Mouse (Mus musculus): ENCODE data around the gene Fam234b.

The Fam234b gene

DNA sequence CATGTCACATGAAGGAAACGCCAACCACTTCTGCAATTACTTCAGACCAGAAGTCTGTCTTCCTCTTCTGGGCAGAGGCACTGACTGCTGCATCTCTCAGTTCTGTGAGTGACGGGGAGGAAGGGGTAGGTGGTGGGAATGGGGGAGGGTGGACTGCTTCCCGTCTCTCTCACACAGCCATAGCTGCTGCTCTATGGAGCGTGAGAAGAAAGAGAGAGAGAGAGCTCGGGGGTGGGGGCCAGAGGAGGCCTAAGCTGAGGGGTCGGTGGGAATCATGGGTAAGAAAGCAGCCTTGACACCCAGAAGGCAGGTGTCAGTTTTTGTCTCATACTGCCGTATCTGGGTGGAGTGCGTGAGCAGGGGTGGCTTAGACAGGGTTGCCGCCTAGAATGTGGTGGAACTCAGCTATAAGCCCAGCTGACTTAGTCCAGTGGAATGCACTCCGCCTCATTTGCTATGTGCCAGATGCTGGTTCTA lies 30.7 kb downstream of the Fam234b start:
- DNase-seq (ENCODE audit: low read depth, low spot score) = no peak

DNA sequence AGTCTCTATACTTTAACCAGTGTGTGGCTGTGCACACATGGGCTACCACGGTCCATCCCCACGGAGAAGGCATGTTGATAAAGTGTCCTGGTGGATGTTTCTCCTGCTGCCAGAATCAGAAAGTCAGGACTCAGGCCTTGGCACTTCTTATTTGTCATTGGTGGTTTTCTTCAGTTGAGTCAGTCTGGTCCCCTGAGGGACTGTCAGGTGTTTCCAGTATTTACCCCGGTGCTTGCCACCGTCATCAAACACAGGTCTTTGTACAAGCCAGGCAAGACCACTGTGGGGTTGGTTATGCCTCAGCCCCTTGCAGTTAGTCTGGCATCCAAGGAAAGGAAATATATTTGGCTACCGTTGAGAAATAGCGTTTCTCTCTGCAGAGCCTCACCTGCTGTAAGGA lies 32.8 kb downstream of the Fam234b start:
- no peak for DNase-seq (ENCODE audit: low read depth, low spot score)

DNA sequence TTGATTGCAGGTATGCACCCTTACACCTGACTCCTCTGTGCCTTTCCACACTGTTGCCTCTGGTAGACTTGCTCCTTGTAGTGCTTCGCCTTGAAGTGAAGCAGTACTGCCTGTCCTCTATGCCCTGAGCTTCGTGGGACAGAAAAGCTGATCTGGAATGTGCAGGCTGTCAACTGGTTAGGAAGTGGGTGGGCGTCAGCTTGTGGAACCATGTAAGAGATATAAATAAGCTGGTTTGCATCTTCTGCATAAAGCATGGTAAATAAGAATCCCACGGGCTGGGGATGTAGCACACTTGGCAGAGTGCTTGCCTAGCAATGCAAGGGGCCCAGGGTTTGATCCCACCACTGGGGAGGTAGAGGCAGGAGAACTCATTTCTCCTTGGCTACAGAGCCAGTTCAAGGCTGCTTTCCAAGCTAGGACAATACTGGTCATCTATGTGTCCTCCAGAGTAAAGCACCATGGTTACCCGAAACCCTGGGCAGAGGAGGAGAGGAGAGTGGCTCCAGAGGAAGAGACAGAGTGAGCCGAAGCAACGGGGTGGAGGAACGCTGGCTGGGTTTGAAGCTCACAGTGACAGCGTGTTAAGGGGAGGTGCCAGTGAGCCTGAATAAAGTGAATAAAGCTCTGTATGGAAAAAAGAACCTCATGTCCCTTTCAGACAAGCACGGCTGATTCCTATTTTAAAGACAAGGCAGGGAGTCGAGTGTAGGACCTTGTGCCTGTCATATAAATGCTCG lies 34.8 kb downstream of the Fam234b start:
- DNase-seq (ENCODE audit: low read depth, low spot score) = no peak

DNA sequence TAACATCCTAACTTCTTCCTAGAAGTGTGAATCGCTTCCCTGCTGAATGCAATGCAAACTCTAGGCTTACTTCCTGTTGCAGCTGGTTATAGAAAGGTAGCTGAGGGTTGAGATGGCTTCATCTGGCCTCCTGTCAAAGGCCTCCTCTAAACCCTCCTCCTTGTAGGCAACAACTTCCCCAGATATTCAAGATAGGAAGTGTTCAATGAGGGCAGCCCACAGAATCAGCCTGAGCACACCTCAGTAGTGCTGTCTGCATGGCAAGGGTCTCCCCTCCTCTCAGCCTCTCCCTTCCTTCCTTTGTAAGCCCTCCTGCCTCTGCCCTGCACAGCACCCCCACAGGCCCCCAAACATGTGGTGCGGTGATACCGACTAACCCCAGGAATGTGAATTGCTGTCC lies 38.0 kb downstream of the Fam234b start:
- peak; percentile 58 for DNase-seq (ENCODE audit: low read depth, low spot score)

DNA sequence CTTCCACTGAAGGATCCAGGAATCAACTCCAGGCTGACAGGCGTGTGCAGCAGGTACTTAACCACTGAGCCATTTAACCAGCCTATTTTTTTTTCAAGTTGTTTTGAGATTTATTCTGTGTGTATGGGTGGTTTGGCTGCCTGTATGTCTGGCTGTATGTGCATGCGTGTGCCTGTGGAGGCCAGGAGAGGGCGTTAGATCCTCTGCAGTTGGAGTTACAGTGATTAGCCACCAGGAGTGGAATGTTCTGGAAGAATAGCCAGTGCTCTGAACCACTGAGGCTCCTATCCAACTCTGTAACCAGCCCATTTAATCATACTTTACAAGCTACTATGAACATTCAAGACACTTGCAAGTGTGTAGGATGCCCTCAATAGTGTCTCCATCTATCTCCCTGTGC lies 38.8 kb downstream of the Fam234b start:
- DNase-seq (ENCODE audit: low read depth, low spot score) = peak; percentile 66

DNA sequence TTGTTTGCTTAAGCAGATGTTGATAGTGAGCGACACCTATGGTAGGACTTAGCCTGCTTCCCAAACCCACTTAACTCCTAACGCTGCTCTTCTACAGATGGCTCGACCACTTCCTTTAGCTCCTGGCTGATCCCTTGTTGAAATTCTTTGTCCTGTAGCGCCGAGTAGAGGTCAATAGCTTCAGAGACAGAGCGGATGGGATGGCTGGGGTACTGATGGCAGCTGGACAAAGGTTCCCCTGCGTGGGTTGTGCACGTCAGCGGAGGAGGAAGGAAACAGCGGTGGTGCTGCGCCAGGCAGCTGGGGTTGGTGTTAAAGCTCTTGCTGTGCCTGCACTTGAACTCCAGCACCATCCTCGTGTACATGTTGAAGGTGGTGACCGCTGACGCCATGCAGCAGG lies 39.5 kb downstream of the Fam234b start:
- peak; percentile 42 for DNase-seq (ENCODE audit: low read depth, low spot score)

DNA sequence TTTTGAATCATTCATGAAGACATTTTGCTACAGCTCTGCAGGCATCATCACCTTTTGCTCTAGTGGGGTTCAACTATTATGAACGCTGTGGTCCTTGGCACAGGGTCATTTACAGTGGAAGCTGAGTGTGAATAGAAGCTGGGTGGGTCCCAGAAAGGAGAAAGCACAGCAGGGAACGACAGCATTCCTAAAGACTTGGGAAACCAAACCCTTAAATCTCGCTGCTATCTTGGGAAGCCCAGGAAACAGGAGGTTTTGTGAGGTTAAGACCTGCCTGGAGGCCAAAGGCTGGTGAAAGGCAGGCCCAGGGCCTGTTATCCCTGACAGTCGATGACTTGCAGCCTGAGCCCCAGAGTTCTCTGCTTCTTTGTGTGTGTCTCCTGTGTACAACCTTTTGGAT lies 40.4 kb downstream of the Fam234b start:
- DNase-seq (ENCODE audit: low read depth, low spot score) = peak; percentile 70

DNA sequence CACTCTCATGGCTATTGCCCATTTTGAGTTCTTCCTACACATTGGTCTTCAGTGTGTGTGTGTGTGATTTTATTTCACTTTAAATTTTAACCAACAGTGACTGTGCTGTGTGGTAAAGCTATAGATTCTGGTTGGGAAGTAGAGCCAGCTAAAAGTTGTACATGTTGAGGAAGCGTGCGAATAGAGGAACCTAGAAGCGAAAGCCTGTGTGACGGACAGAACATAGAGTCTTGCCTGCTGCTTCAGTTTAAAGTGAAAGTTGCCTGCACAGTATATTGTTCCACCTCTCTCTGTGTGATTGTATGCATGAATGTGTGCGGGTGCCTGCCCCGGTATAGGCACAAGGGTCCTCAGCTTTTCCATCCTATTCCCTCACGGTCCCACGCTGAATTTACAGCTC lies 42.6 kb downstream of the Fam234b start:
- no peak for DNase-seq (ENCODE audit: low read depth, low spot score)

DNA sequence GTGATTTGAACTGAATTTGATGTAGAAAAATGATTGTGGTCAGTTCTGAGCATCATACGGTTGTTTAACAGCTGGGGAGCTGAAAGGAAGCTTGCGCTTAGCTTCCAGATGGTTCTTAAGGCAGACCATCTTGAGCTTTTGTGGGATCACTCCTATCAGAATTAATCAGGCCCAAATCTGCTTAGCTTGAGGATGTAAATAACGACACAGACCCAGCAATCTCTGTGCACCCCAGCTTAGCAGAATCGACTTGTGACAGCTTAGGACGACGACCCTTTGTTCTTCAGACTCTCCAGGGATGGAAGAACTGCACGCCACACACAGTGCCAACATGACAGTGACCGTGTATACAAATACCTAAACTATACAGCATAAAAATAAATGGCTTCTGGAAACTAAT lies 47.8 kb downstream of the Fam234b start:
- no peak for DNase-seq (ENCODE audit: low read depth, low spot score)

DNA sequence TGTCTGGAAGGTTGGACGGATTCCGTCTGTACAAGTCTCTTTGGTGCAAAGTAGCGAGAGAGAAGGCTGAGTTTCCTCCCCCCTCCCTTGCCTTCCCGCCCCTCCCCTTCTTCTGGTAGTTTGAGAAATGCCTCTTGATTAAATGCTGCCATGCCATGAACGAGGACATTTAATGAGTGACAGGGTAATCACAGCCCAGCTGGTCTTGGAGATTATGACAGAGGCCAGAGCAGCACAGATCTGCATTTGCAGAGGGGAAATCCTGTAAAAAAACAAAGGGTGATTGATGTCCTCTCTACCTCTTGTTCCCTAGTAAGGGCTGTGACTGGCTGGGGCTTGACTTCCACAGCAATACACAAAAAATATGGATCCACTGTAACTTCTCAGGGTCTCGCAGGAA lies 50.1 kb downstream of the Fam234b start:
- DNase-seq (ENCODE audit: low read depth, low spot score) = no peak

DNA sequence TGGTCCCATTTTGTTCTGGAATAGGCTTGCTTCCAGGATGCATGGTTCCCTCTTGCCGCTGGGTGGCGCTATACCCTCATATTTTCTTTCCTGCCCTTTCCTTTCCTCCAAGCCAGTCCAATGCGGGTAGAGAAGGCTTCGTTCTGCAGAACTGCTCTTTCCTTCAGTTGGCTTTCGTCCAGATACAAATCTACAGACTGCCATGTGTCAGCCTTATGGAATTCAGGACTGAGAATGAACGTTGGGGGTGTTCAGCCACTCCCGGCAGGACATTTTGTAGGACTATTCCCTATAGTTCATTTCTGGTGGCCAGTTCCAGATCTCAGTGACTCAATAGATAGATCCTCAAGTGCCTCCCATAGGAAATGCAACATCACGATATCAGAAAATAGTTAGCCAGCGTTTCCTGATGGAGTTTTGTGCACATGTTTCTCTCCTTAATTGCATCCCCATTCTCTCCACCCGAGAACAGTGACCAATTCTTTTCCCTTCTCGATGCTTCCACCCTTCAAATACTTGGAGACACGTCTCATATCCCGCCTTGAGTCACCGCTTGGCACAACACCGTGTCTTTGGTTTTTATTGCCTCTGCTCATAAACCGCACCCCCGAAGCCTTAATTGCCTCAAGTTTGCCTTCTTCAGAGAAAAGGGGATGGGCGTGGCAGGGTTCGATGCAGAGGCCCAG lies 52.2 kb downstream of the Fam234b start:
- peak; percentile 74 for DNase-seq (ENCODE audit: low read depth, low spot score)

DNA sequence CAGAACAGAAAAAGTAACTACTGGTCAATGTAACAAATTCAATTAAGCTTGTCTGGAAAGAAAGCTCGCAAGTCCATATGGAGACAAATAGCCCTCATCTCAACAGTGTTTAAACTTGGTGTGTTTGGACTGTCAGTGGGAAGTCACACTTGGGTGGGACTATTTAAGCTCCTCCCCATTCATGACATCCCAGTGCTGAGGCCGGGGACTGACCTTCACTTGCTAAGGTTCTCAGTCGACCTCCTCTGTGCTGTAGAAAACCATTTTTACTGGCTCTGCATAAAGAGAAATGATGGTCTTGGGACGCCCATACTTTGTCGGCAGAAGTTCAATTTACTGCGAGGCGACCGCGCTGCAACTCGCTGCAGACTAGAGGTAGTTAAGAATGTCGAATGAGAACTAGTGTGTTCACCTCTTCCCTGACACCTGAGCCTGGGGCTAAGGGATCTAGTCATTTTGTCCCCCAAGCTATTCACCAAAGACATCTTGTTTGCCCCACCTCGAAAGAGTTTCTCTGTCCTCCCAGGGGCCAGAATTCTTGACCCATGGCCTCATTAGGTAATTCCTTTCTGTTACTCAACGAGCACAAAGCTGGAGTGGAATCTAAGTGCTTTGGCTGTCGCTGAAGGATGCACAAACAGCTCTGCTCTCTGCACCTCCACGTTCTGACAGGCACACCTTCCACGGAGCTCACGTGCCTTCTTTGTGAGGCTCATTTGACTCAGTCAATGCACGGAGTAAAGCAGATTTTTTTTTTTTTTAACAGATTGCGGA lies 53.3 kb downstream of the Fam234b start:
- peak; percentile 50 for DNase-seq (ENCODE audit: low read depth, low spot score)

DNA sequence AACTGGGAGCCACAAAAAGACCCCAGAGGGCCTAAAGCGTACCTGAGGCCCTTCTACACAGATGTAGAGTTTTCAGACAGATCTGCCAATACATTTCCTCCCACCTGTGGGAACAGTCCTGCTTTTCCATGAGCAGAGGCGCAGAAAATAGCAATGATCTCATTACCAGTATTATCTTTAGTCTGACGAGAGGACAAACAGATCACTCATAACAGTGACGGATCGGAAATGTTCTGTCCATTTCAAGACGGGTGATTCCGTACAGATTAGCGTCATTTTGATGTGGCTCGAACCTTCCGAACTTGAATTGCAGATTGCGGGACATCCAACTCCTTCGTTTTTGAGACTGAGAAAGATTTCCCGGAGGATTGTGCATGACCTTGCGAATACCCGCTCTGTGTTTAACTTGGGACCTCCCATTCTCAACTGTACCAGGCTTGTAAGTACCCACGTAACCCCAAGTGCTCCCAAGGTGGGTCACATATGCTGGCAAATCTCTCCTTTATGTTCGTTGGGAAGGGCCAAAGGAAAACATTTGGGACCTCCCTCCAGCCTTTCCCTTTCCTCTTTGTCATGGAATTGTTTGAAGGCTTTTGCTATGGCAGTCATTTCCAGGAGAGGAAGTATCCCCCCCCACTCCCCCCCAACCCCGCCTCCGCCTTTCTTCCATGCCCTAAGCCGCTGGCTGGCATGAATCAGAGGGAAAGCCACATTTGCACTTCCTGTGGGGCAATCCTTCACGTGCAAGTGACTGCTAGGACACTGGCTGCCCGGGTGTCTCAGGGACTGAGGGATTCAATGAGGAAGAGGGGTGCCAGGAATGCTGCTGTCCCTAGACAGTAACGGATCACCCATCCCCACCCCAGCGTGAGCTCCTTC lies 54.3 kb downstream of the Fam234b start:
- DNase-seq (ENCODE audit: low read depth, low spot score) = peak; percentile 86

DNA sequence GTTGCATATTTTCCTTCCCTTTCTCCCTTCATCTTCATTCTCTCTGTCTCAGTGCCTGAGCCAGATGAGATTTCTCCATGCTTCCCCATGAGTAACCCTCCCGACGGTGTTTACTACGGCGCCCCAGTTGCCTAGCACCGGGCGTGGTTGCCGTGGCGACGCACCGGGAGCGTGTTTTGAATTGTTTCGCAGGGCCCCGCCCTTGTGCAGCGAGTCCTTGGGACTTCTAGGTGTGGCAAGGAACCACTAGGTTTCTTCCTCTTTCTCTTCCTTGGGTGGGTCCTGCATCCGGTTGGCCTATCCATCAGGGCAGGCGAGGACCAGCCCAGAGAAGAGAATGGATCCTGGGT lies 54.9 kb downstream of the Fam234b start:
- DNase-seq (ENCODE audit: low read depth, low spot score) = peak; percentile 98

DNA sequence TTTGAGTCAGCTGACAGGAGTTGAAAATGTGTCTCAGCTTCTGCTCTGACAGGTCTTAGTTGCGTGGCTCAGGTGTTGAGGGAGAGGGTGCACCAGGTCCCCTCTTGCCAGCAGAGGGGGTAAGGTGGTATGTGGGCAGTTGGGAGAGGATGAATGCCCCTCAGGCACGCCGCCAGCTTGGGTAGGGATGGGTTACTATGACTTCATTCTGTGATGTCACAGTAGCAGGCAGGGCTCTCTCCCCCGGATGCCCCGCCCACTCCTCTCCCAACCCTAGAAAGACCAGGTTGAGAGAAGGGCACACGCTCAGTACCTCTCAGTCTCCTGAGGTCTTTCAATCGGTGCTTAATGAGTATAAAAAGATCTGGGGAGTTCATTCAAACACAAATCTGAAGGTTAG lies 56.4 kb downstream of the Fam234b start, which contains the start of gene Gsg1:
Gsg1 (minus strand) TSS at position 199 of the 400 bp plus-strand sequence.
- peak; percentile 77 for DNase-seq (ENCODE audit: low read depth, low spot score)

DNA sequence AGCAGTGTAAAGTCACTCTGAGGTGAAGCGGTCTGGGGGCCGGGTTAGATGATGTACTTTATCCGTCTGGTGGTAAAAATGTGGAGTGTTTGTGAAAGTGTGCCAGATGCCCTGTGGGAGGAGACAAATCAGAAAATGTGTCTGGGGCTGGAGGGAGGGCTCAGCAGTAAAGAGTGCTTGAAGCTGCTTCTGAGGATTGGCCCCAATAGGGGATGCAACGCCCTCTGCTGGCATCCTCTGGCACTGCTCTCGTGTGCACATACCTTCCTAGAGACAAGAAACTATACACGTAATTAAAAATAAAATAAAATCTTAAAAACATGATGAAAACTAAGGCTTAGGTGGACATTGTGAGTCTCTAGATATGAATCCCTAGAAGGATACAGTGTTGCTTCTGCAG lies 62.7 kb downstream of the Fam234b start:
- peak; percentile 86 for DNase-seq (ENCODE audit: low read depth, low spot score)

DNA sequence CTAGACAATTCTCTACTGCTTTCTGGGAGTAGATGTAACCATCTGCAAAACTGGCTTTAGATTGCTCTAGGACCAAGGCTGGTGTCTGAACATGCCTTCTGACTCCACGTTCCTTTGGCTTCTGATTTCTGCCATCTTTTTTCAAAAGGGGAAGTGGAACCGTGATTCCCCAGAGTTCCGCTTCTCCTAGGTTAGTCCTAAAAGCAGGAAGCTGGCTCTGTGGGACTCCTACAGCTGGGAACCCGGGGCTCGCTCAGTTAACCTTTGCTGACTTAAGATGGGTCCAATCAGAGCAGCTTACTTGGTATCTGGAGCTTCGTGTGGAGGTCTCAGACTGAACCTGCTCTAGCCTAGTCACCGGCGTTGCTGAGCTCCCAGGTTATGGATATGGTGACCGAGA lies 63.3 kb downstream of the Fam234b start:
- DNase-seq (ENCODE audit: low read depth, low spot score) = peak; percentile 52

DNA sequence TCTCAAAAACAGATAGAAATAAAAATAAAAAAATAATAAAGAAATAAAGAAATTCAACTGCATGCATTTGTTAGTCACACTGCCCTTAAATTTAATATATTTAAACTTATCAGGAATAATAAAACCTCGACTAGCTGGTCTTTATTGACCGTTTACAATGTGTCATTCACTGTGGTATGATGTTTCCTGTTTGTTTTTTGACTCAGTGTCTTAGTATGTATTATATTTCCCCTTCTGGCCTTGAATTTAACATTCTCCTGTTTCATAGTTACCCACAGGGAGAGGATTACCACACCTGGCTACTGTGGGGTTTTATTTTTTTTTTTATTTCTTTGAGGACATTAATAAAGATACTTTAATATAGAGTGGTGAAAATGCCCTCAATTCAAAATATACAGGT lies 64.8 kb downstream of the Fam234b start:
- no peak for DNase-seq (ENCODE audit: low read depth, low spot score)

DNA sequence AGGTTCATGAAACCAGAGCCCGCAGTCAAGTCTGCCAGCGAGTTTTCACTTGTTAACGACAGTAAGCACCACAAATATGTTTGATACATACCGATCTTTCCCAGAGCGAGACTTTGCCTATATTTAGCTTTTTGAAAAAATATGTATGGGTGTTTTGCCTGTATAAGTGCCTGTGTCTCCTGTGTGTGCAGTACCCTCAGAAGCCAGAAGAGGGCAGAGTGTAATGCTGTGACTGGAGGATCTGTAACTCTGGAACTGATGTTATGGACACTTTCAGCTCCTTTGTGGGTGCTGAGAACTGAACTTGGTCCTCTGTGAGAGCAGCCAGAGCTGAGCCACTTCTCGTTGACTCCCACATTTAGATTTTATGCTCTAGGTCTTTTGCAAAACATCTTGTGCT lies 66.4 kb downstream of the Fam234b start:
- DNase-seq (ENCODE audit: low read depth, low spot score) = peak; percentile 59

DNA sequence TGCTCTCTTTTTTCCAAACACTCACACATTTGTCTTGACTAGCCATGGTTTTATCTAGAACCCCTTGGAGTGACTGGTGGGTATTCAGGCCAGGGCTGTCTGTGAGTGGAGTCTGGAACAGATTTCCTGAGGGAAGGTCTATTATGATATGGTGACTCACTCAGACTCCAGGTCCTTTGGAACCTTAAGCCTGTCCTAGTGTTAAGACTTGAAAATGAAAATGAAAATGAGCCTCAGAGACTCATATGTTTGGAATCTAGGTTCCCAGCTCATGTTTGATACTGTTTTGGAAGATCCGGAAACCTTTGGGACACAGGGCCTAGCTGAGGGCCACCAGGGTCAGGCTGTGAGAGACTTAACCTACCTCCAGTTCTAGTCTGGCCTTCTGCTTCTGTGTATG lies 68.3 kb downstream of the Fam234b start:
- no peak for DNase-seq (ENCODE audit: low read depth, low spot score)

DNA sequence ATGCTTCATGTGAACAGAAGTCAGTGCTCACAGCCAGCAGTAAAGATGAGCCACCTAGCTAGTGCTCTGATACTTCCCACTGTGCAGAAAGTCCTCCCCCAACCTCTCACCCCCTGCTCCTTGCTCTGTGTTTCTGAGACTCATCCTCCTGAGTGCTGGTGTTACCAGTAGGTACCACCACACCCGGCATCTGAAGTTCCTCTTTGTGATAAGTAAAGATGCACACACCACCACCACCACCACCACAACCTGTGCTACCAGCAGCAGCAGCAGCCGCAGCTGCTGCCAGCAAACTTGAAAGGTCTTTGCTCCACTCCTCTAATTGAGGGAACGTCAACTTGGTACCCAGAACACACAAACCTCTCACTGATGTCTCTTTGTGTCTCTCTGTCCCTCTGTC lies 69.4 kb downstream of the Fam234b start:
- no peak for DNase-seq (ENCODE audit: low read depth, low spot score)

DNA sequence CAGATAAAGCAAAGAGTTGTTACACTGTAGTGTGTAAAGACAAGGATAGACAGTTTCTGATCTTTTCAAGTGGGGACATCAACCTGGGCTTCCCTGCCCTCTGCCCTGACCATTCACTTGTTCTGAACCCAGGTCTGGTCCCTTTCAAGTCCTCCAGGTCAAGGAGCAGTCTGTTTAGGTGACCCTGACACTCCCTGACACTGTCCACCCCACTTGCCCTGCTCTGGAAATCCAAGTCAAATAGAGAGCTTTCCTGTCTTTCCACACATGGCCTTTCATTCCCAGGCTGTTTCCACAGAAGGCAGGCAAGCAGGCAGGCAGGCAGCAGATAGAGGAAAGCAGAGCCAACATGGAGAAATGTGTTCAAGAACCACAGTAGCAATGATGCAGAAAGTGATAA lies 70.6 kb downstream of the Fam234b start:
- no peak for DNase-seq (ENCODE audit: low read depth, low spot score)

All from R1 (cell line).